Mouse (Mus musculus): ENCODE measurements around the gene Ppm1e. TPM values are rescaled to one million over a fixed set of nuclear protein-coding genes. Genes with fewer than 3 reads are reported as not detected.
"Not testable (repeated sequence)": the region's sequence is repeated elsewhere in the genome, so short reads cannot be mapped to it uniquely, and the experiment has no call there.

Gene Ppm1e
- total RNA-seq, 2 experiments from 2014 or later: 0.75 to 1.7 TPM

DNA sequence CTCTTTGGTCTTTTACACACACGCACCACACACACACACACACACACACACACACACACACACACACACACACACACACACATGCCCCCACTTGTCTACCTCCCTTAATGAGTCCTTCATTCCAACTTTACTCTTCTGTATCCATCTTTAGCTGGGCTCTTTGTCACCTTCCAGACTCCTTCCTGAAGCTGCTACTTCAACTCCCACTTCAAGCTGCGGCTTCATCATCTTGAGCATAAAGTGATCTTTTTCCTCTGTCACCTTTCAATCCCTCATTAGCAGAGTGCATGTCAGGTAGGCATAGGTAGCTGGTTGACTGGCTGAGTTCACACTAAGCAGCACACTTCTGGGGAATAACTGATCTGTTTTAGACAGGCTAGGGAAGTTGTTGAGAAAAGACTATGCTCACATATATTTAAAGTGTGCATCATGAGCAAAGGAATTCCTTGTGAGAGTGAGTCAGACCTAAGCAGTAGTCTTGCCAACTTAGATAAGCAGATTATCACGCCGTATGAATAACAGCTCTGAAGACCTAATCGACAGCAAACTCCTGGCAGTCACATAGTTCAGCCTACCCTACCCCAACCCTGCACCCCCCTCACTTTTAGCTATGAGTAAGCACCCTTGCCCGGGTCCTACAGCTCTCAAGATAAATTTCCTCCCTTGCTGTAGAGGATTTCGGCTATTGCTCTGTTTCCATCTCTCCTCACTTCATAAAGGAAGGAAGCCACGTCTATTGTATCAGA is 49.3 kb downstream of the Ppm1e start:
- DNase-seq: no peak

DNA sequence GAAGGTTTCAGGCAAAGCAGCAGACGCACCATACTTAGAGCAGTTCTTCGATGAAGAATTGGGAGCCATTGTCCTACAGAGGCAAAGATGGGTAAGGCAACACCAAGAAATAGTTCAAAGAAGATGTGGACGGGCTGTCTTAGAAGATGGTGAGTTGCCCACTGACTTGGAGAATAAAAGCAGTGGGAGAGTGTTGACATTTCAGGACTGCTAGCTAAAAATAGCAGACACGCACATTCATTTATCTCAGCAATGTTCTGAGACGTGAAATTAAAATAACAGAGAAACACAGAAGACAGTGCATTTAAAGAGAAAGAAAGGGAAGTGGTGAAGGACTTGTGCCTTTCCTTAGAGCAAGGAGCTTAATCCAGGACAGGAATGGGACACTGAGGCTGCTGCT is 59.8 kb downstream of the Ppm1e start:
- no peak for DNase-seq

DNA sequence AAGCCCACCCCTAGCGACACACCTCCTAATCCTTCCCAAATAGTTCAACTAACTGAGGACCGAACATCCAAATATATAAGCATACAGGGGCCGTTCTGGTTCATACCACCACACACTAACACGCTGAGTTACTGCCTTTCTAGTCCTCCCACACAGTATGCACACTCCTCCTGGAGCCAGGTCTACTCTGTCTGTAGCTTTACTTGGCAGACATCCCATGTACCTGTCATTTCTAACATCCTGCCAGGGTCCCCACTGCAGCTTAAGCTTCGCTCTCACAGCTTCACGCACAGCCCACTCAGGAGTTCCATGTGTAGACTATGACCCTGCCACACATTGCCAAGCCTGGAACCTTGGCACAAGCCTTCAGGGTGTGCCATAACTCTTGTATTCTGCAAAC is 62.4 kb downstream of the Ppm1e start:
- no peak for DNase-seq

DNA sequence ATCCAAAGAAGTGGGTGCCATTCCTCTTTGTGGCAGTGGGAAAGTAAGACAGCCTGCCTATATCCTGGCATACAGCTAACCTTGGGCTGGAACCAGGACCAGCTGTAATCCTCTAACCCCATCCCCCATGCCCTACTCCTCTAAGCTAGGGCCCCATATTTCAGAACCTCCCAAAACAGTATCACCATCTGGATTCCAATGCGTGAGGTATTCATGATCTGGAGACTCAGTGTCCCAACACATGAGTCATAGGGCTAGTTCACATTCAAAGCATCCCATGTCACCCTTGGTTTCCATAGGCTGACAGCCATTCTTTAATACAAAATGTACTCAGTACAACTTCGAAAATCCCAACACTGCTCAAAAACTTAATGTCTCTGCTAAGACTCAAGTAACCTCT is 63.2 kb downstream of the Ppm1e start:
- no peak for DNase-seq

- DNase-seq: no peak
Observed at GRCm38 (mm10) chr11:87289313-87289712, 69.5 kb downstream of the Ppm1e start.

GRCm38 (mm10) chr11:87286194-87286593 is 72.6 kb downstream of the Ppm1e start:
- DNase-seq: no peak

DNA sequence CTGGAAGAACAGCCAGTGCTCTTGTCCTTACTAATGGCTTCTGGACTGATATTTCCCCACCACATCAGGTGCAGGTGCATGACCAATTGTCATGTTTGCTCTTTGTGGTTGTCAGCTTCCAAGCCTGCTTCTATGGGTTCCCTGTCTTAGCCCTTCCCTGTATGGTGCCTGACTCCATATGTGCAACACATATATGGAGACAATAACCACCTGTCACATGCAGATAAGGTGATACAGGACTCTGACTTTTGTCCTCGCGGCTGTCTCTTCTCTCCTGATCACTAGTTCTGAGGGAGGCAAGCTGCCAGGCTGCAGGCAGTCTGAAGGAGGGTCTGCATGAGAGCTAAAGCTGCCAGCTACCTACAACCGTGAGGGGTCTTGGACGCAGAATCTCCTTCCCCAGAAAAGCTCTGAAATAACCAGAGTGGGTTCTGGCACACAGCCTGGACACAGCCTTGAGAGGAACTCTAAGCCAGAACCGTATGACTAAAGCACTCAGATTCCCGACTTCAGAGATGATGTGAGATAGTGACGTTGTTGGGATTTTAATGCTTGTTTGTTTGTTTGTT is 76.8 kb downstream of the Ppm1e start:
- no peak for DNase-seq

DNA sequence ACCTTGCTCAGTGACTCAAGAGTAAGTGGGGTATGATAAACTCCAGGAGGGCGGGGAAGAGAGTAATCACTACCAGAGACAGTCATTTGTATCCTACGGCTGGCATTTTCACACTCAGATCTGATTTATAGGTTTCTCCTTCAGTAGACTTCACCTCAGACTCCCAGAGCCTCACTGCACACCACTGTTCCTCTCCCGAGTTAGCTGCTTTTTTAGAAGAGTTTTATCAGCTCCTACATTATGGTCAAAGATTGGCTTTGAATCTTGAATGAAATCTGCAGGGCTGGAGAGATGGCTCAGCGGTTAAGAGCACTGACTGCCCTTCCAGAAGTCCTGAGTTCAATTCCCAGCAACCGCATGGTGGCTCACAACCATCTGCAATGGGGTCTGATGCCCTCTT is 79.4 kb downstream of the Ppm1e start:
- DNase-seq: no peak

DNA sequence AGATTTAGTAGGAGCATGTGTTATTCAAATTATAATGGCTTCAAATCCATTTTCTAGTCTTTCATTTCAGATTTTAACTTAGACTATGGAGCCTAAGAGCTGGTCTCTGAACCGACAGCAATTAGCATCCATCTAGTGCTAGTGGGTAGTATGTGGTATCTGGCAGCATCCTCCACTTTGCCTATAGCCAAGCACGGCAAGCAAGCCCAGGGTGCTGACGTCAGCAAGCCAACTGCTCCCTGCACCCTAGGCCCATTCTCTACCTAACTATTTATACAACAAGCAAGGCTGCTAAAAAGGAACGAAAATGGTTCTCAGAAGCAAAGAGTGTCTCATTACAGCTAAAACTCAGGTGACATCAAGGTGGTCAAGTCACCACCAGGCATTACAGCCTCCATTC is 80.0 kb downstream of the Ppm1e start:
- no peak for DNase-seq

DNA sequence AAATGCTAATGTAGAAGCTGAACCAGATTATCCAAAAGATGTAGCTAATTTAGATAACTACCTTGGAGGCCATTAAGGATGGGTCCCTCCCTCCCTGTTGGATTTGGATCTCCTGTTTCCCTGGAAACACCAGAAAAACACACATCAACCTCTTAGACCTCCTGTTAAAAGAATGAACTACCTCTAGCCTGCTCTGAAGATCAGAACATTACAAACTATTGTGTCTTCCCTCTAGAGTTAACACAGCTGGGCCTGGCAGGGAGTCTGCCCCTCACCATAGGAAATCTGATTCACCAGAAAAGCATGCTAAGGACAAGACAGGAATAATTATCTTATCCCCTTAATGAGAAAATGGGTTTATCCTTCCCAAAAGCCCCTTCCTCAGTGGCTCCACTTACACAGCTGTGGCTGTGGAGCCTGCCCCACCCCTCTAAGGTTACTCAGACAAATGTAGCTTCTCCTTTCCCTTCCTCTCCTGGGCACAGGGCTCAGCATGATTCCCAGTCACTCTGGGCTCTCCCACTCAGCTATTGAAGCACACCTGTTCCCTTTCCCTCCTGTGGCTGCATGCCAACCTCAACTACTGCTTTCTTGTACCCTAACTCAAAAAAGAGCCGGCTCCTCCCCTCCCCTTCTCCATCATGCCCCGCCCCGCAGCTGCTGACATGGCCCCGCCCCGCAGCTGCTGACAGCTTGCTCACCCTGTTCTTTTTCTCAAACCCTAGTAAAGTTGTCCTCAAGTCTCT is 82.4 kb downstream of the Ppm1e start:
- DNase-seq: peak; percentile 8

DNA sequence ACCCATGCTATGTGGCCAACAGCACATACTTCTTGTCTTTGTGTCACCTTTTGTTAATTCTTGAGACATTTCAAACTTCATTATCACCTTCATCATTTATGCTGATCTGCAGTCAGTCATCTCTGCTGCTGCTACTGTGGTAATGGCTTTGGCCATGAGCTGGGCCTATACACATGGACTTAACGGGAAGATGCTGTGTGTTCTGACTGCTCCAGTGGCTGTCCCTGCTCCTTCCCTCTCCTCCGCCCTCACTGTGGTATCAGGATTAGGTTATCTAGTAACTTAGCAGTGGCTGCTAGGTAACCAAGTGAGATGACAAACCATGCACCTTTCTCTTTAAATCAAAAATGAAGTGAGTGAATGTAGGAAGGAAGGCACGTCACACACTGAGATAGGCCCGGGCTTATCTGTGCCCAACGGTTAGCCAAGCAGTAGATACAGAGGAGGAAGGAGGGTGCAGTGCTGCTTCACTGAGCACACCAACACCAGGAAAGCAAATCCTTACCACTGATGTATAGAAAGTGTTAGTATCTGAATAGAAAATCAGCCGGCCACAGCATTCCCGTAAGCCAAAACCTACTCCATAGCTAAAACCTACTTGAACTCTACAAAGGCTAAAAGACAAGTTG is 83.3 kb downstream of the Ppm1e start:
- DNase-seq: no peak

DNA sequence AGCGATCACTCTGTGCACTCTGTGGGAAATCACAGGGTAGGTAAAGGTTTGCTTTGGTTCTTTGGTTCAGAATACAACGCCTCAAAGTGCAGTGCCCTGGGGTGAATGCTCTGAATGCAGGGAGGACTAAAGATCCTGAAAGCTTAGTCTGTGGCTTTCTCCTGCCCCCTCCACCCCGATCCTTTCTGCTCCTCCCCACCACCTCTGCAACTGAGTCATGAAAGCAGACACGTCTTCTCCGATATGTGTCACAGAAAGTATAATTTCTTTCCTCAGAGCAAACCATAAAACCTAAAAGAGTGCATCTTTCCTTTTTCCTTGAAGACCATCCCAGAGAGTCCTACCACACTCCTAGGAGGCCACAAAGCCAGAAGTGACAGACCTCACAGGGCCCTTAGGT is 86.1 kb downstream of the Ppm1e start:
- DNase-seq: no peak

DNA sequence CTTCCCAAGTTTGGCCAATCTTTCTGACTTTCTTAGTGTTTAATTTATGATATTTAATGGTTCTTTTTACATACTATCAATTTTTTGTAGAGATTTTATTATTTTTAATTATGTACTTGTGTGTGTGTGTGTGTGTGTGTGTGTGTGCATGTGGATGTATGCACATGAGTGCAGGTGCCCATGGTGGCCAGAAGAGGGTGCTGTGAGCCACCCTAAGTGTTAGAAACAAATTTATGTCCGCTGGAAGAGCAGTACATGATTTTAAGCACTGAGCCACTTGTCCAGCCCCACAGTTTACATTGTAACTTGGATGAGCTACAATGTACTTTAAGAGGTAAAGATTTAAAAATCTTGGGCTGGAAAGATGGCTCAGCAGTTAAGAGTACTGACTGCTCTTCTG is 87.3 kb downstream of the Ppm1e start:
- no peak for DNase-seq

GRCm38 (mm10) chr11:87270958-87271357 is 87.9 kb downstream of the Ppm1e start:
- no peak for DNase-seq

GRCm38 (mm10) chr11:87270446-87270845 is 88.4 kb downstream of the Ppm1e start:
- DNase-seq: no peak

- DNase-seq: no peak
Observed at GRCm38 (mm10) chr11:87268803-87269202, 90.0 kb downstream of the Ppm1e start.

GRCm38 (mm10) chr11:87266246-87266645 is 92.6 kb downstream of the Ppm1e start:
- DNase-seq: no peak

GRCm38 (mm10) chr11:87263946-87264345 is 94.9 kb downstream of the Ppm1e start:
- no peak for DNase-seq

DNA sequence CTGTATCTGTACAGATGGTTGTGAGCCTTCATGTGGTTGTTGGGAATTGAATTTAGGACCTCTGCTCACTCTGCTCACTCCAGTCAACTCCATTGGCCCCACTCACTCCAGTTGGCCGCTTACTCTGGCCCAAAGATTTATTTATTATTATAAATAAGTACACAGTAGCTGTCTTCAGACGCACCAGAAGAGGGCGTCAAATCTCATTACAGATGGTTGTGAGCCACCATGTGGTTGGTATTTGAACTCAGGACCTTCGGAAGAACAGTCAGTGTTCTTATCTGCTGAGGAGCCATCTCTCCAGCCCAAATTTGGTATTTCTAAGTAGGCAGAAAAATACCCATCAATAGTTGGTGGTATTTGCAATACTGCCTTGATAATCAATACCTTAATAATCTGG is 97.1 kb downstream of the Ppm1e start:
- not testable (repeated sequence) for DNase-seq

DNA sequence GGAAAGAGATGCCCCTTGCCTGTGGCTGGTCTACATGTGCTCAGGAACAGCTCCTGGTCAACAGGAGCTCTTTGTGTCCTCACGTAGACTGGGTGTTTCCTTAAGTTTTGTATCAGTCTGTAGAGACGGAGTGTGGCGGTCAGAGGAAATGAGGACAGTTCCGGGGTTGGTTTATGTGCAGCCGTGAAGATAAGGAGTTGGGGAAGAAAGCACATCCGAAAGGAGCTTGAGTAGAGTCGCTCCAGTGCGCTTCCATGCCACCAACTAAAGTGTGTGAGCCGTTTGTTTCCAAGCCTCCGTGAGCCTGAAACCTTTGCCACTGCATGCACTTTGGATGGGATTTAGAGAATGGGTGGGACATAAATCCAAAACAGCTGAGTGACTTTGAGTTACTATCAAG is 99.0 kb downstream of the Ppm1e start:
- no peak for DNase-seq

DNA sequence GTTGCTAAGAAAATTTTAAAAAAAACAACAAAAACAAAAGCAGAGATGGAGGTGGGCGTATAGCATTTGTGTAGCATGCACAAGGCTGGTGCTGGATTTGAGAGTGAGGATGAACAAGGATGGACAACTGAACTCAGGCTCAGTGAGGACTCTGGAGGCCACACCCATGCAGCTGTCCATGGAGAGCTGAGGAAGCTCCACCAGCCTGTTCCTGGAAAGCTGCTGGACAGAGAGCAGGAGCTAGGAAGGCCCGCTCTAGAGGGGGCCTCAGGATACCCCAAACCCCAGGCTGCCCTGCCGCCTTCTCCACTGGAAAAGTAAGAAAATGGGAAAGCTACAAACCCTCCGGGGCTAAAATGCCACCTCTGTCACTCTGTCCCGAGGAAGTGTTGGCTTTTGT is 101.5 kb downstream of the Ppm1e start:
- no peak for DNase-seq

- DNase-seq: no peak
Observed at GRCm38 (mm10) chr11:87254149-87254548, 104.7 kb downstream of the Ppm1e start.

- no peak for DNase-seq
Observed at GRCm38 (mm10) chr11:87253294-87253693, 105.5 kb downstream of the Ppm1e start.
